Mouse (Mus musculus): ENCODE measurements around the gene Wdr54. TPM values are rescaled to one million over a fixed set of nuclear protein-coding genes. Genes with fewer than 3 reads are reported as not detected.
A peak's percentile ranks its signal among the peaks of the same experiment; 100 is the strongest.

Wdr54 gene
- polyA plus RNA-seq, 1 experiment from 2014 or later: 16.0 TPM

- Histone ChIP-seq H3K27ac (replicated peaks) (peak overlapping the region; percentile 95), H3K36me3 (no peaks in the 10 kb centered on the region), H3K4me2 (peak overlapping the region; percentile 63), H3K4me1 (replicated peaks) (peaks cover 59% of the 10 kb centered on the region), H3K9ac (peak overlapping the region; percentile 83), H3K27me3 (peaks cover 16% of the 10 kb centered on the region), H3K9me3 (no peaks in the 10 kb centered on the region), H3K4me3 (peak overlapping the region; percentile 44)
- under 1% methylated on average over 26 of the region's 26 CpGs for WGBS
- peak; percentile 77 for ATAC-seq (ENCODE audit: low read depth)
These were observed 19.2 kb downstream of the Wdr54 start for GRCm38 (mm10) chr6:83136881-83137575.

- peak overlapping the region; percentile 83 for H3K9ac ChIP-seq
- peak; percentile 10; the same call in 1 of the 2 replicates for ATAC-seq (ENCODE audit: low read depth)
- WGBS: 15% methylated on average over 5 of the region's 5 CpGs
- peak overlapping the region; percentile 63 for H3K4me2 ChIP-seq
- peak overlapping the region; percentile 44 for H3K4me3 ChIP-seq
- H3K4me1 ChIP-seq (replicated peaks): peaks cover 52% of the 10 kb centered on the region
- peaks cover 16% of the 10 kb centered on the region for H3K27me3 ChIP-seq
- H3K9me3 ChIP-seq: no peaks in the 10 kb centered on the region
- H3K27ac ChIP-seq (replicated peaks): peak overlapping the region; percentile 95
- no peaks in the 10 kb centered on the region for H3K36me3 ChIP-seq
These were observed 19.8 kb downstream of the Wdr54 start for GRCm38 (mm10) chr6:83136291-83136880.

GRCm38 (mm10) chr6:83135571-83136161 lies 20.5 kb downstream of the Wdr54 start:
- Histone ChIP-seq H3K27ac (replicated peaks) (peak overlapping the region; percentile 95; the same call in 1 of the 2 replicates), H3K4me3 (peak overlapping the region; percentile 44), H3K27me3 (peaks cover 16% of the 10 kb centered on the region), H3K4me2 (peak overlapping the region; percentile 63), H3K9me3 (no peaks in the 10 kb centered on the region), H3K9ac (peak overlapping the region; percentile 83), H3K4me1 (replicated peaks) (peaks cover 51% of the 10 kb centered on the region), H3K36me3 (no peaks in the 10 kb centered on the region)
- ATAC-seq (ENCODE audit: low read depth): no peak
- WGBS: 4% methylated on average over 37 of the region's 37 CpGs

GRCm38 (mm10) chr6:83134951-83135513 lies 21.2 kb downstream of the Wdr54 start, which contains the start of gene Rtkn:
Gene Rtkn (plus strand): TSS chr6:83135463.
- Histone ChIP-seq H3K27ac (replicated peaks) (peak within 1 kb of the TSS; percentile 95), H3K27me3 (peaks cover 16% of the 10 kb centered on the region)
- WGBS: 66% methylated on average over 7 of the region's 7 CpGs

GRCm38 (mm10) chr6:83134226-83134625 lies 22.0 kb downstream of the Wdr54 start:
- Histone ChIP-seq H3K27me3 (peaks cover 16% of the 10 kb centered on the region), H3K4me3 (no peak overlapping the region), H3K36me3 (no peaks in the 10 kb centered on the region), H3K4me2 (no peak overlapping the region), H3K27ac (replicated peaks) (no peak overlapping the region), H3K9ac (no peak overlapping the region), H3K4me1 (replicated peaks) (peaks cover 41% of the 10 kb centered on the region), H3K9me3 (no peaks in the 10 kb centered on the region)
- WGBS: 81% methylated on average over 3 of the region's 3 CpGs
- no peak for ATAC-seq (ENCODE audit: low read depth)

More at GRCm38 (mm10) chr6:83134951-83135513, 21.2 kb downstream of the Wdr54 start, which contains the start of gene Rtkn:
- peaks cover 48% of the 10 kb centered on the region for H3K4me1 ChIP-seq (replicated peaks)
- H3K4me3 ChIP-seq: peak within 1 kb of the TSS; percentile 44
- H3K9me3 ChIP-seq: no peaks in the 10 kb centered on the region
- H3K36me3 ChIP-seq: no peaks in the 10 kb centered on the region
- peak within 1 kb of the TSS; percentile 63 for H3K4me2 ChIP-seq
- peak within 1 kb of the TSS; percentile 83 for H3K9ac ChIP-seq
- no peak for ATAC-seq (ENCODE audit: low read depth)

- Histone ChIP-seq H3K9ac (no peak overlapping the region), H3K4me3 (no peak overlapping the region), H3K9me3 (no peaks in the 10 kb centered on the region), H3K27me3 (peaks cover 16% of the 10 kb centered on the region), H3K4me1 (replicated peaks) (peaks cover 22% of the 10 kb centered on the region), H3K27ac (replicated peaks) (no peak overlapping the region), H3K4me2 (no peak overlapping the region), H3K36me3 (no peaks in the 10 kb centered on the region)
- no peak for ATAC-seq (ENCODE audit: low read depth)
- 91% methylated on average over 9 of the region's 9 CpGs for WGBS
These were observed 23.8 kb downstream of the Wdr54 start for GRCm38 (mm10) chr6:83132176-83132919.

- 82% methylated on average over 6 of the region's 6 CpGs for WGBS
- Histone ChIP-seq H3K27ac (replicated peaks) (no peak overlapping the region), H3K9me3 (no peaks in the 10 kb centered on the region), H3K9ac (no peak overlapping the region), H3K36me3 (no peaks in the 10 kb centered on the region), H3K4me3 (no peak overlapping the region), H3K4me2 (no peak overlapping the region), H3K4me1 (replicated peaks) (peaks cover 15% of the 10 kb centered on the region), H3K27me3 (peaks cover 16% of the 10 kb centered on the region)
- no peak for ATAC-seq (ENCODE audit: low read depth)
These were observed 24.6 kb downstream of the Wdr54 start for GRCm38 (mm10) chr6:83131469-83132034.

GRCm38 (mm10) chr6:83127419-83127818 lies 28.8 kb downstream of the Wdr54 start:
- Histone ChIP-seq H3K9ac (no peak overlapping the region), H3K9me3 (no peaks in the 10 kb centered on the region), H3K4me2 (no peak overlapping the region), H3K27ac (replicated peaks) (no peak overlapping the region), H3K36me3 (no peaks in the 10 kb centered on the region), H3K4me1 (replicated peaks) (peaks cover 27% of the 10 kb centered on the region), H3K27me3 (no peaks in the 10 kb centered on the region), H3K4me3 (no peak overlapping the region)
- no peak for ATAC-seq (ENCODE audit: low read depth)
- 93% methylated on average over 5 of the region's 5 CpGs for WGBS

- H3K4me3 ChIP-seq: peak within 1 kb of the TSS; percentile 74
- WGBS: 29% methylated on average over 5 of the region's 5 CpGs
- peak within 1 kb of the TSS; percentile 61 for H3K27ac ChIP-seq (replicated peaks)
- peaks cover 36% of the 10 kb centered on the region for H3K4me1 ChIP-seq (replicated peaks)
- H3K9ac ChIP-seq: peak within 1 kb of the TSS; percentile 78
- no peaks in the 10 kb centered on the region for H3K9me3 ChIP-seq
- H3K4me2 ChIP-seq: peak within 1 kb of the TSS; percentile 92
- H3K36me3 ChIP-seq: no peaks in the 10 kb centered on the region
- no peak for ATAC-seq (ENCODE audit: low read depth)
- no peaks in the 10 kb centered on the region for H3K27me3 ChIP-seq
These were observed 30.9 kb downstream of the Wdr54 start, which contains the start of gene Ino80b for GRCm38 (mm10) chr6:83125331-83125730. Gene Ino80b (minus strand): TSS chr6:83125431.

- H3K9me3 ChIP-seq: no peaks in the 10 kb centered on the region
- peak overlapping the region; percentile 78 for H3K9ac ChIP-seq
- H3K27ac ChIP-seq (replicated peaks): peak overlapping the region; percentile 61
- ATAC-seq (ENCODE audit: low read depth): peak; percentile 2; the same call in 1 of the 2 replicates
- no peaks in the 10 kb centered on the region for H3K27me3 ChIP-seq
- under 1% methylated on average over 30 of the region's 30 CpGs for WGBS
- H3K4me2 ChIP-seq: peak overlapping the region; percentile 92
- H3K4me1 ChIP-seq (replicated peaks): peaks cover 41% of the 10 kb centered on the region
- H3K36me3 ChIP-seq: no peaks in the 10 kb centered on the region
- peak overlapping the region; percentile 74 for H3K4me3 ChIP-seq
These were observed 31.3 kb downstream of the Wdr54 start for GRCm38 (mm10) chr6:83124851-83125312.

- ATAC-seq (ENCODE audit: low read depth): no peak
- Histone ChIP-seq H3K4me1 (replicated peaks) (peaks cover 59% of the 10 kb centered on the region), H3K4me2 (peak overlapping the region; percentile 78), H3K27me3 (no peaks in the 10 kb centered on the region), H3K9ac (peak overlapping the region; percentile 85), H3K4me3 (peak overlapping the region; percentile 64), H3K36me3 (peaks cover 19% of the 10 kb centered on the region), H3K9me3 (no peaks in the 10 kb centered on the region), H3K27ac (replicated peaks) (peak overlapping the region; percentile 100)
- WGBS: 60% methylated on average over 5 of the region's 5 CpGs
These were observed 33.2 kb downstream of the Wdr54 start for GRCm38 (mm10) chr6:83122961-83123360.

Data from neural tube, embryonic 13.5 days (tissue).